Mouse (Mus musculus): Measurements from ENCODE around the gene Olfr835. TPM values are rescaled to one million over a fixed set of nuclear protein-coding genes. Genes with fewer than 3 reads are reported as not detected.

Gene Olfr835
- not detected in 2 replicates for polyA plus RNA-seq (2012)

GRCm38 (mm10) chr9:19032435-19032834, at the start of gene Olfr835:
Olfr835 (plus strand) TSS chr9:19032735.

GRCm38 (mm10) chr9:18987690-18988089, 44.8 kb upstream of the Olfr835 start, which contains the start of gene Olfr834:
Olfr834 (plus strand) TSS chr9:18987990.

Other genes starting within 250 kb of the Olfr835 start
- gene Olfr828, start 213.2 kb upstream of the Olfr835 start, polyA plus RNA-seq (2012) = not detected in 2 replicates
- gene Olfr829, start 177.8 kb upstream of the Olfr835 start, polyA plus RNA-seq (2012) = not detected in 2 replicates
- not detected in 2 replicates for gene Olfr830, start 158.0 kb upstream of the Olfr835 start, polyA plus RNA-seq (2012)
- not detected in 2 replicates for gene Olfr832, start 95.6 kb upstream of the Olfr835 start, polyA plus RNA-seq (2012)
- not detected in 2 replicates for gene Olfr834, start 44.7 kb upstream of the Olfr835 start, polyA plus RNA-seq (2012)
- gene Olfr836, start 87.6 kb downstream of the Olfr835 start, polyA plus RNA-seq (2012) = not detected in 2 replicates
- not detected in 2 replicates for gene Olfr837, start 103.6 kb downstream of the Olfr835 start, polyA plus RNA-seq (2012)
- gene Olfr839-ps1, start 144.6 kb downstream of the Olfr835 start, polyA plus RNA-seq (2012) = 0.01 TPM in 1 of 2 replicates, not detected in the other
- gene Olfr843, start 219.3 kb downstream of the Olfr835 start, polyA plus RNA-seq (2012) = 0.01 TPM in 1 of 2 replicates, not detected in the other